Mouse (Mus musculus) testis, adult 2 months (tissue): Measurements from ENCODE around the gene Mtx3.

ENCODE experiments used
- CTCF ChIP-seq: fragments of 200-500 bp; IDR thresholded peaks from 2 replicates; pipeline ENCODE4 v1.5.1; 2012; ENCODE audit warnings: low read depth, mild to moderate bottlenecking, inconsistent platforms, low read length, moderate library complexity; ENCODE audit not compliant: control insufficient read depth, insufficient read depth, insufficient replicate concordance
- POLR2A ChIP-seq: fragments of 200-500 bp; IDR thresholded peaks from 2 replicates; pipeline ENCODE4 v1.6.1; 2012; ENCODE audit warnings: low read depth, mild to moderate bottlenecking, inconsistent platforms, low read length, moderate library complexity; ENCODE audit not compliant: control insufficient read depth

DNA sequence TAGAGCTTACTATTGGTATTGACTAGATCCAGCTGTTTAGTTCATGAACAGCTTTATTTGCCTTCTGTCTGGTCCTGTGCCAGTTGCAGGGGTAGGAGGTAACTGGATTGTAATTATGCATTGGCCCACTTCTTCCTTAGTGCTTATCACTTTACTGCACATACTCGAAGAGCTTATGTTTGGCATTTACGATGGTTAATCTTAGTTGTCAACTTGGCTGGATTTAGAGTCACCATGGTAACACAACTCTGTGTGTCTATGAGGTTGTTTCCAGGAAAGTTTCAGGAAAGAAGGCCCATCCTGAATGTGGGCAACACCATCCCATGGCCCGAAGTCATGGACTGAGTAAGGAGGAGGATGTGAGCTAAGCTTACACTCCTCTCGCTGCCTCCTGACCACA is 11.4 kb upstream of the Mtx3 start:
- TF ChIP-seq POLR2A (no peak), CTCF (no peak)
